Mouse (Mus musculus): ENCODE measurements at regions not wholly inside any gene's neighbourhood (a gene's known extent, or its start where the extent isn't known, plus 50 kb on each side); places are given as distances from the start of the nearest gene placed in this dataset.

DNA sequence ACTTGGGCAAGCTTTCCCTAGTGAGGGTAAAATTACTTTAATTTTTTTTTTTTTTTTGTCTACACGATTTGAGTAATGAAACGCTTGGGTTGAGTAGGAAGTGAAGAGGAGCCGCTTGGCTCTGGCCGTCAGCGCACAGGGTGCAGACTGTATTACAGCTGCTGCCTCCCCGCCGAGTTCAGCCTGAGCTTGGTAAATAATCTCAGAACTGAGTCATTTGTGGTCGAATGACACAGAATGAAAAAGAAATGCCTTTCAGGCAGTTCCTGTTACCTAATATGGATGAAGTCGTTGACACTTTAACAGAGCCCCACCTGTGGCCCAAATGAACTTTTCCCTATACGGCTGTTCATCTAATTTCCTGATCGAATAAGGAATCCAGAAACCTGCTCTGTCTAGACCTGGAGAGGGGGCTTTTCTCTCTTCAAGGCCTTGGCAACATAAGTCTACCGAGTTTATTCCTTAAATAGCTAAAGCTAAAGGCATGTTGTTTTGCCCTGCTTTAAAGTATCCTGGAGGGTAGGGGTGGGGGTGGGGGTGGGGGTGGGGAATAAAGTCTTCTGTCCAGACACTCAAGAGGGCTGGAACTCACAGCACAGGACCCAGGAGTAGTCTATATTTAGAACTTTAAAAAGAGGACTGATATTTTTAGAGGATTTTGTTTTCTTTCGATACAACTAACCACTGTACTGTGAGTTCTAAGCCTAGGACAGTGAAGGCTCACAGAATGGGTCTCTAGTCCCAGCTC, 54.8 kb upstream of the Errfi1 start:
- TF ChIP-seq CTCF (IDR thresholded peaks at IDR 0.05; ENCODE audit: borderline replicate concordance, extremely low read depth, insufficient read depth, insufficient read length) = no peak
- no peak for TF ChIP-seq POLR2A (IDR thresholded peaks at IDR 0.05; ENCODE audit: borderline replicate concordance, extremely low read depth, insufficient read depth, insufficient read length, poor library complexity, severe bottlenecking)
